In genomic region chr4:82408463-82409404, GRCm38 (mm10) we compare ENCODE assay signal across 9 mouse cellular contexts.
A peak's percentile ranks its signal among the peaks of the same experiment; 100 is the strongest.
DNase-seq lines count a peak whose midpoint lies in the region; ATAC-seq lines count a peak whose summit lies in the region.
"Had no signal": no experiment of that assay in that cellular context is flagged by ENCODE, and none has a peak within 500 bp of the region (broad histone marks: within the 10 kb centered on the region; RNA-seq: fewer than 3 reads in every experiment).

No protein-coding gene starts in this region.

- DNase-seq in heart, adult 11 months, result peak; percentile 83
- no peak for DNase-seq in heart, postnatal 36 days
- DNase-seq in neural tube, embryonic 11.5 days (ENCODE audit: low spot score), result peak; percentile 65
- no peak for DNase-seq in neural tube, embryonic 10.5 days (ENCODE audit: extremely low spot score, low spot score)
- no peak for DNase-seq in limb, embryonic 10.5 days (ENCODE audit: low spot score)
- no peak for DNase-seq in spleen, postnatal 10 days (ENCODE audit: low spot score in 2 of 2)
- no peak for DNase-seq in urinary bladder, adult 18-20 months (ENCODE audit: low spot score in 2 of 2)
- DNase-seq in adrenal gland, postnatal 14 days, result no peak

- 46% methylated on average over 22 of the region's 22 CpGs for WGBS in neural tube, embryonic 11.5 days
- WGBS in limb, embryonic 10.5 days, result 77% methylated on average over 22 of the region's 22 CpGs

- intact Hi-C loops in heart, postnatal 36 days (cut with DNase I), result no loop called here

- H3K27ac ChIP-seq in neural tube, embryonic 11.5 days (ENCODE audit: low read depth, low read length), result no peak overlapping the region
- peak overlapping the region; percentile 25; the same call in 1 of the 2 replicates for H3K27ac ChIP-seq in limb, embryonic 10.5 days

- no peak overlapping the region for H3K4me3 ChIP-seq in neural tube, embryonic 11.5 days (ENCODE audit: low read depth, low read length)
- H3K4me3 ChIP-seq in limb, embryonic 10.5 days, result no peak overlapping the region
- H3K4me3 ChIP-seq: megakaryocyte, embryonic 14.5 days had no signal

- no peaks in the 10 kb centered on the region; the same call in 1 of the 2 replicates for H3K4me1 ChIP-seq in neural tube, embryonic 11.5 days (ENCODE audit: control insufficient read depth, insufficient read depth, low read length)
- peaks cover 50% of the 10 kb centered on the region for H3K4me1 ChIP-seq in limb, embryonic 10.5 days
- H3K4me1 ChIP-seq: megakaryocyte, embryonic 14.5 days had no signal

- H3K9me3 ChIP-seq in neural tube, embryonic 11.5 days (ENCODE audit: control insufficient read depth, low read length), result no peaks in the 10 kb centered on the region
- no peaks in the 10 kb centered on the region for H3K9me3 ChIP-seq in limb, embryonic 10.5 days (replicated peaks)

- H3K4me2 ChIP-seq in neural tube, embryonic 11.5 days (ENCODE audit: low read depth), result no peak overlapping the region

- no peaks in the 10 kb centered on the region for H3K27me3 ChIP-seq in neural tube, embryonic 11.5 days (ENCODE audit: control insufficient read depth, insufficient read depth, low read length)
- no peaks in the 10 kb centered on the region for H3K27me3 ChIP-seq in limb, embryonic 10.5 days (ENCODE audit: low read depth, poor library complexity, severe bottlenecking)
- H3K27me3 ChIP-seq: megakaryocyte, embryonic 14.5 days had no signal

- no peaks in the 10 kb centered on the region for H3K36me3 ChIP-seq in neural tube, embryonic 11.5 days (ENCODE audit: control insufficient read depth, insufficient read depth, low read length)
- no peaks in the 10 kb centered on the region for H3K36me3 ChIP-seq in limb, embryonic 10.5 days

- no peak overlapping the region for H3K9ac ChIP-seq in neural tube, embryonic 11.5 days (ENCODE audit: low read length)

- peak; percentile 67; the same call in 1 of the 2 replicates for ATAC-seq in neural tube, embryonic 11.5 days (ENCODE audit: insufficient read depth, low FRiP score, low TSS enrichment)

Comparison
In these comparisons a context has a peak if more than half of its experiments do, and no peak if none do; other contexts are left out.
1. DNase-seq: peak in heart, adult 11 months (single experiment) and neural tube, embryonic 11.5 days (single experiment); none in heart, postnatal 36 days (0 of 2), neural tube, embryonic 10.5 days (single experiment), limb, embryonic 10.5 days (single experiment), spleen, postnatal 10 days (0 of 2), urinary bladder, adult 18-20 months (0 of 2) and adrenal gland, postnatal 14 days (single experiment).